Mouse (Mus musculus): ENCODE measurements around the gene Gm20865. TPM values are rescaled to one million over a fixed set of nuclear protein-coding genes. Genes with fewer than 3 reads are reported as not detected.
"Not testable (repeated sequence)": the region's sequence is repeated elsewhere in the genome, so short reads cannot be mapped to it uniquely, and the experiment has no call there.

Gene Gm20865
- not detected in 2 replicates for polyA plus RNA-seq (2012; rRNA removed)

- DNase-seq; H3K4me3 ChIP-seq (replicated peaks; ENCODE audit: insufficient read depth, low read depth, low read length); H3K27me3 ChIP-seq (ENCODE audit: control insufficient read depth, insufficient read depth, low read length); H3K27ac ChIP-seq (ENCODE audit: insufficient read depth, low read length); H3K4me1 ChIP-seq (ENCODE audit: control insufficient read depth, insufficient read depth, low read length): not testable (repeated sequence)
- no CpG with 5 or more reads among the region's 3 CpGs for WGBS
These were observed at the start of gene Gm20865 for GRCm38 (mm10) chrY:21241275-21241674. Gene Gm20865 (plus strand): TSS chrY:21241575.

Other genes with a start within 250 kb of the Gm20865 start
- not detected in 2 replicates for gene Gm29866, start 247.9 kb upstream of the Gm20865 start, polyA plus RNA-seq (2012; rRNA removed)
- not detected in 2 replicates for gene Gm20909, start 77.0 kb upstream of the Gm20865 start, polyA plus RNA-seq (2012; rRNA removed)

Measured in cerebellum, adult 2 months (tissue).